Mouse (Mus musculus) midbrain, embryonic 10.5 days (tissue): Measurements from ENCODE around the gene Ndrg3. TPM values are rescaled to one million over a fixed set of nuclear protein-coding genes. Genes with fewer than 3 reads are reported as not detected.

Experiments used
- DNase-seq: peaks from one replicate; pipeline ENCODE4 v3.0.0-alpha.2; 2017; ENCODE audit warnings: low spot score
- H3K27ac ChIP-seq: fragments of 300-500 bp; sonication (generic); replicated peaks from 2 replicates; pipeline ENCODE4 v1.5.1; 2016; ENCODE audit warnings: mild to moderate bottlenecking
- H3K27me3 ChIP-seq: fragments of 300-500 bp; sonication (generic); 2 replicates; pipeline ENCODE4 v1.6.1; 2016; ENCODE audit warnings: low read depth, mild to moderate bottlenecking; ENCODE audit not compliant: poor library complexity, severe bottlenecking
- H3K36me3 ChIP-seq: fragments of 300-500 bp; sonication (generic); 2 replicates; pipeline ENCODE4 v1.6.1; 2016; ENCODE audit warnings: mild to moderate bottlenecking, moderate library complexity
- H3K4me1 ChIP-seq: fragments of 300-500 bp; sonication (generic); 2 replicates; pipeline ENCODE4 v1.6.1; 2016
- H3K4me3 ChIP-seq: fragments of 300-500 bp; sonication (generic); 2 replicates; pipeline ENCODE4 v1.5.1; 2016; ENCODE audit warnings: mild to moderate bottlenecking, moderate library complexity
- H3K9me3 ChIP-seq: fragments of 300-500 bp; sonication (generic); replicated peaks from 2 replicates; pipeline ENCODE4 v1.6.1; 2016; ENCODE audit warnings: mild to moderate bottlenecking
- WGBS: fragments of 180-500 bp; shearing (Covaris S2); methylation state at CpG from one replicate; pipeline ENCODE4 v1.1.7; 2016; 5-methylcytosine and 5-hydroxymethylcytosine counted together
- polyA plus RNA-seq: library from polyadenylated mRNA; unstranded; fragments of >200 nt; fragmentation: Nextera tagmentation; extraction: Ambion mirVana; gene quantifications from 2 replicates; pipeline ENCODE4 v1.2.1, GENCODE M21; 2016

Ndrg3 gene
- polyA plus RNA-seq, 1 experiment from 2014 or later, result 43.5 TPM

- WGBS, result 90% methylated on average over 2 of the region's 2 CpGs
- DNase-seq, result no peak
- Histone ChIP-seq H3K27me3 (no peaks in the 10 kb centered on the region), H3K36me3 (no peaks in the 10 kb centered on the region), H3K27ac (no peak overlapping the region), H3K4me3 (no peak overlapping the region), H3K4me1 (no peaks in the 10 kb centered on the region), H3K9me3 (no peaks in the 10 kb centered on the region)
These were observed 9.0 kb downstream of the Ndrg3 start for GRCm38 (mm10) chr2:156982864-156983263.

GRCm38 (mm10) chr2:156981291-156981690, 10.6 kb downstream of the Ndrg3 start:
- no peaks in the 10 kb centered on the region for H3K9me3 ChIP-seq
- H3K27me3 ChIP-seq, result no peaks in the 10 kb centered on the region
- H3K27ac ChIP-seq, result no peak overlapping the region
- 83% methylated on average over 4 of the region's 4 CpGs for WGBS
- H3K4me1 ChIP-seq, result peaks cover 4% of the 10 kb centered on the region; the same call in 1 of the 2 replicates
- no peak overlapping the region for H3K4me3 ChIP-seq
- no peak for DNase-seq
- no peaks in the 10 kb centered on the region for H3K36me3 ChIP-seq

- no peaks in the 10 kb centered on the region for H3K9me3 ChIP-seq
- no peaks in the 10 kb centered on the region for H3K36me3 ChIP-seq
- no peak overlapping the region for H3K27ac ChIP-seq
- 95% methylated on average over 2 of the region's 2 CpGs for WGBS
- no peak for DNase-seq
- no peak overlapping the region for H3K4me3 ChIP-seq
- peaks cover 4% of the 10 kb centered on the region; the same call in 1 of the 2 replicates for H3K4me1 ChIP-seq
- H3K27me3 ChIP-seq, result no peaks in the 10 kb centered on the region
These were observed 11.8 kb downstream of the Ndrg3 start for GRCm38 (mm10) chr2:156980059-156980458.

GRCm38 (mm10) chr2:156976711-156977110, 15.1 kb downstream of the Ndrg3 start:
- Histone ChIP-seq H3K36me3 (no peaks in the 10 kb centered on the region), H3K4me3 (no peak overlapping the region), H3K27ac (no peak overlapping the region), H3K27me3 (no peaks in the 10 kb centered on the region), H3K4me1 (peaks cover 4% of the 10 kb centered on the region; the same call in 1 of the 2 replicates), H3K9me3 (no peaks in the 10 kb centered on the region)
- DNase-seq, result no peak

- Histone ChIP-seq H3K4me1 (peaks cover 4% of the 10 kb centered on the region; the same call in 1 of the 2 replicates), H3K4me3 (no peak overlapping the region), H3K27ac (no peak overlapping the region), H3K9me3 (no peaks in the 10 kb centered on the region), H3K36me3 (no peaks in the 10 kb centered on the region), H3K27me3 (no peaks in the 10 kb centered on the region)
- 82% methylated on average over 2 of the region's 2 CpGs for WGBS
- DNase-seq, result no peak
These were observed 16.9 kb downstream of the Ndrg3 start for GRCm38 (mm10) chr2:156974967-156975366.

- Histone ChIP-seq H3K27me3 (no peaks in the 10 kb centered on the region), H3K4me1 (peaks cover 4% of the 10 kb centered on the region; the same call in 1 of the 2 replicates), H3K27ac (no peak overlapping the region), H3K36me3 (no peaks in the 10 kb centered on the region), H3K4me3 (no peak overlapping the region), H3K9me3 (no peaks in the 10 kb centered on the region)
- DNase-seq, result no peak
- 92% methylated on average over 5 of the region's 5 CpGs for WGBS
These were observed 18.3 kb downstream of the Ndrg3 start for GRCm38 (mm10) chr2:156973316-156974100.

- Histone ChIP-seq H3K4me3 (no peak overlapping the region), H3K36me3 (no peaks in the 10 kb centered on the region), H3K27me3 (no peaks in the 10 kb centered on the region), H3K27ac (no peak overlapping the region), H3K9me3 (no peaks in the 10 kb centered on the region), H3K4me1 (peaks cover 3% of the 10 kb centered on the region; the same call in 1 of the 2 replicates)
- WGBS, result 87% methylated on average over 7 of the region's 7 CpGs
- DNase-seq, result no peak
These were observed 21.6 kb downstream of the Ndrg3 start for GRCm38 (mm10) chr2:156970253-156970652.

- Histone ChIP-seq H3K36me3 (no peaks in the 10 kb centered on the region), H3K4me1 (peaks cover 3% of the 10 kb centered on the region; the same call in 1 of the 2 replicates), H3K27ac (no peak overlapping the region), H3K27me3 (no peaks in the 10 kb centered on the region), H3K4me3 (no peak overlapping the region), H3K9me3 (no peaks in the 10 kb centered on the region)
- 77% methylated on average over 4 of the region's 4 CpGs for whole genome bisulfite sequencing
- no peak for DNase-seq
These were observed 23.4 kb downstream of the Ndrg3 start for GRCm38 (mm10) chr2:156968501-156968900.

- Histone ChIP-seq H3K27me3 (no peaks in the 10 kb centered on the region), H3K4me3 (no peak overlapping the region), H3K36me3 (no peaks in the 10 kb centered on the region), H3K4me1 (peaks cover 3% of the 10 kb centered on the region; the same call in 1 of the 2 replicates), H3K9me3 (no peaks in the 10 kb centered on the region), H3K27ac (no peak overlapping the region)
- WGBS, result 89% methylated on average over 6 of the region's 6 CpGs
- DNase-seq, result no peak
These were observed 24.5 kb downstream of the Ndrg3 start for GRCm38 (mm10) chr2:156967388-156967787.

- Histone ChIP-seq H3K27ac (no peak overlapping the region), H3K4me3 (no peak overlapping the region), H3K27me3 (no peaks in the 10 kb centered on the region), H3K9me3 (no peaks in the 10 kb centered on the region), H3K4me1 (peaks cover 3% of the 10 kb centered on the region; the same call in 1 of the 2 replicates), H3K36me3 (no peaks in the 10 kb centered on the region)
- no peak for DNase-seq
- 94% methylated on average over 7 of the region's 7 CpGs for WGBS
These were observed 28.0 kb downstream of the Ndrg3 start for GRCm38 (mm10) chr2:156963891-156964290.

GRCm38 (mm10) chr2:156958496-156959252, 33.2 kb downstream of the Ndrg3 start:
- 0 out of 2 replicates have a peak, but pooled peaks cover 2% of the 10 kb centered on the region for H3K36me3 ChIP-seq
- no peaks in the 10 kb centered on the region for H3K4me1 ChIP-seq
- H3K27ac ChIP-seq, result no peak overlapping the region
- no peaks in the 10 kb centered on the region for H3K27me3 ChIP-seq
- H3K9me3 ChIP-seq, result no peaks in the 10 kb centered on the region
- 93% methylated on average over 9 of the region's 9 CpGs for WGBS
- no peak for DNase-seq
- no peak overlapping the region for H3K4me3 ChIP-seq

- Histone ChIP-seq H3K36me3 (0 out of 2 replicates have a peak, but pooled peaks cover 2% of the 10 kb centered on the region), H3K9me3 (no peaks in the 10 kb centered on the region), H3K27me3 (no peaks in the 10 kb centered on the region), H3K27ac (no peak overlapping the region), H3K4me3 (no peak overlapping the region), H3K4me1 (no peaks in the 10 kb centered on the region)
- no peak for DNase-seq
- 88% methylated on average over 2 of the region's 2 CpGs for WGBS
These were observed 34.8 kb downstream of the Ndrg3 start for GRCm38 (mm10) chr2:156957035-156957434.

- Histone ChIP-seq H3K9me3 (no peaks in the 10 kb centered on the region), H3K4me3 (no peak overlapping the region), H3K27ac (no peak overlapping the region), H3K36me3 (0 out of 2 replicates have a peak, but pooled peaks cover 2% of the 10 kb centered on the region), H3K4me1 (no peaks in the 10 kb centered on the region), H3K27me3 (no peaks in the 10 kb centered on the region)
- WGBS, result 87% methylated on average over 7 of the region's 7 CpGs
- no peak for DNase-seq
These were observed 35.5 kb downstream of the Ndrg3 start for GRCm38 (mm10) chr2:156956306-156956705.
